Mouse (Mus musculus): Measurements from ENCODE around the gene Lin28b.

GRCm38 (mm10) chr10:45410624-45411341 is 75.4 kb downstream of the Lin28b start:
- TF ChIP-seq CTCF (IDR thresholded peaks at IDR 0.05; ENCODE audit: control insufficient read depth, insufficient read depth, insufficient replicate concordance, low read depth, low read length) (no peak), POLR2A (IDR thresholded peaks at IDR 0.05; ENCODE audit: control insufficient read depth, low read depth, low read length) (no peak)
